Mouse (Mus musculus) small intestine, adult 2 months (tissue): ENCODE measurements around the gene Cog2.

ENCODE experiments used
- CTCF ChIP-seq: fragments of 200-500 bp; IDR thresholded peaks from 2 replicates; pipeline ENCODE4 v1.5.1; 2012; ENCODE audit warnings: low read depth, mild to moderate bottlenecking, control low read depth, inconsistent platforms, low read length, moderate library complexity, mixed read lengths; ENCODE audit not compliant: insufficient replicate concordance, insufficient read length; ENCODE audit errors: extremely low read depth
- POLR2A ChIP-seq: fragments of 200-500 bp; IDR thresholded peaks from 2 replicates; pipeline ENCODE4 v1.6.1; 2012; ENCODE audit warnings: low read depth, mild to moderate bottlenecking, control low read depth, inconsistent platforms, low read length, moderate library complexity

DNA sequence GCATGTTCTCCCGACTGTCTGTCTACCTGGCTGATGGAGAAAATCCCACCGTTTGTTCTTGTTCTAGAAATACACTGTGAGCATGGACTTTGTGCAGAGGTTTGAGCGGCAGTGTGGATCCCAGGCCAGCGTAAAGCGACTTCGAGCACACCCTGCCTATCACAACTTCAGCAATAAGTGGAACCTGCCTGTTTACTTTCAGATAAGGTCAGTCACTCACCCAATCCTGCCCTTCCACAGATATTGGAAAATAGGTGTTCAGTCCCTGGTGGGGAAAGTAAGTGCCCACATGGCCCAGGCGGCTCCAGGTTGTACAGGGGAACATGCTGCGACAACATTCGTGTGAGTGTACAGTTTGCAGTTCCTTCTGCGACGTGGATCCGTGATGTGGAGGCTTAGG, 20.3 kb downstream of the Cog2 start:
- TF ChIP-seq CTCF = no peak
- TF ChIP-seq POLR2A = no peak
